Mouse (Mus musculus): ENCODE measurements at regions not wholly inside any gene's neighbourhood (a gene's known extent, or its start where the extent isn't known, plus 50 kb on each side); places are given as distances from the start of the nearest gene placed in this dataset.

DNA sequence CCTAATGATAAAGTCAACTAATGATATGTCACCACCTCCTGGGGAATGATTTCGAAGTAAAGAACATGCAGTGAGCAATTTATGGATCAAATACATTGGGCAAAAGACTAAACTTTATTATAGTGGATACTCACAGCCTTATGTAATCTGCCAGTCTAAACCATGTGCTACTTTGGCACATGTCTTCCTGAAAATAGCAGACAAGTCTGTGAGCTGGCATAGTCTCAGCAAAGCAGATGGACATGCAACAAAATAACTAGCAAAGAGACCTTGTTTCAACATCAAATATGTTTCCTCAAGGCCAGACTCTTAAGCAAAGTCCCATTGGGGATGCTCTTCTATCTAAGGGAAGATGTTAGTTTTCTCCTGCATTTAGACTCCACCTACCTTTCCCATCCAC is 797.3 kb downstream of the Kcnj3 start:
- TF ChIP-seq EP300 (IDR thresholded peaks at IDR 0.05) (no peak), CTCF (IDR thresholded peaks at IDR 0.05) (no peak)
